Mouse (Mus musculus): ENCODE results near the gene Trpt1. TPM values are rescaled to one million over a fixed set of nuclear protein-coding genes. Genes with fewer than 3 reads are reported as not detected.

The Trpt1 gene
- polyA plus RNA-seq, 1 experiment from 2014 or later = 25.3 TPM

- Histone ChIP-seq H3K4me3 (ENCODE audit: low read length) (no peak overlapping the region), H3K4me2 (ENCODE audit: low read length) (no peak overlapping the region), H3K27me3 (replicated peaks; ENCODE audit: control insufficient read depth, insufficient read depth, low read length) (no peaks in the 10 kb centered on the region), H3K4me1 (ENCODE audit: control insufficient read depth, insufficient read depth, low read depth, low read length) (peaks cover 19% of the 10 kb centered on the region), H3K9ac (ENCODE audit: low read depth, low read length) (no peak overlapping the region), H3K27ac (ENCODE audit: low read depth, low read length) (no peak overlapping the region), H3K36me3 (ENCODE audit: control insufficient read depth, insufficient read depth, low read length) (peaks cover 6% of the 10 kb centered on the region; the same call in 1 of the 2 replicates), H3K9me3 (ENCODE audit: control insufficient read depth, low read length) (no peaks in the 10 kb centered on the region)
- no peak for ATAC-seq
- 56% methylated on average over 9 of the region's 9 CpGs for whole genome bisulfite sequencing
Observed at GRCm38 (mm10) chr19:6954046-6954445, 41.9 kb upstream of the Trpt1 start.

- H3K36me3 ChIP-seq (ENCODE audit: control insufficient read depth, insufficient read depth, low read length) = peaks cover 6% of the 10 kb centered on the region; the same call in 1 of the 2 replicates
- no peaks in the 10 kb centered on the region for H3K9me3 ChIP-seq (ENCODE audit: control insufficient read depth, low read length)
- 96% methylated on average over 7 of the region's 7 CpGs for WGBS
- no peak overlapping the region for H3K4me2 ChIP-seq (ENCODE audit: low read length)
- H3K4me1 ChIP-seq (ENCODE audit: control insufficient read depth, insufficient read depth, low read depth, low read length) = peaks cover 11% of the 10 kb centered on the region
- no peak overlapping the region for H3K27ac ChIP-seq (ENCODE audit: low read depth, low read length)
- no peak overlapping the region for H3K9ac ChIP-seq (ENCODE audit: low read depth, low read length)
- H3K27me3 ChIP-seq (replicated peaks; ENCODE audit: control insufficient read depth, insufficient read depth, low read length) = no peaks in the 10 kb centered on the region
- H3K4me3 ChIP-seq (ENCODE audit: low read length) = no peak overlapping the region
- no peak for ATAC-seq
Observed at GRCm38 (mm10) chr19:6955424-6955823, 40.5 kb upstream of the Trpt1 start.

- WGBS = 85% methylated on average over 10 of the region's 10 CpGs
- Histone ChIP-seq H3K4me2 (ENCODE audit: low read length) (no peak overlapping the region), H3K9ac (ENCODE audit: low read depth, low read length) (no peak overlapping the region), H3K27me3 (replicated peaks; ENCODE audit: control insufficient read depth, insufficient read depth, low read length) (no peaks in the 10 kb centered on the region), H3K9me3 (ENCODE audit: control insufficient read depth, low read length) (no peaks in the 10 kb centered on the region), H3K4me3 (ENCODE audit: low read length) (no peak overlapping the region), H3K36me3 (ENCODE audit: control insufficient read depth, insufficient read depth, low read length) (peaks cover 6% of the 10 kb centered on the region; the same call in 1 of the 2 replicates), H3K4me1 (ENCODE audit: control insufficient read depth, insufficient read depth, low read depth, low read length) (peaks cover 11% of the 10 kb centered on the region), H3K27ac (ENCODE audit: low read depth, low read length) (no peak overlapping the region)
- ATAC-seq = no peak
Observed at GRCm38 (mm10) chr19:6956461-6956860, 39.5 kb upstream of the Trpt1 start.

GRCm38 (mm10) chr19:6968491-6969271 is 27.2 kb upstream of the Trpt1 start:
- Histone ChIP-seq H3K36me3 (ENCODE audit: control insufficient read depth, insufficient read depth, low read length) (no peaks in the 10 kb centered on the region), H3K4me2 (ENCODE audit: low read length) (peak overlapping the region; percentile 54), H3K4me1 (ENCODE audit: control insufficient read depth, insufficient read depth, low read depth, low read length) (peaks cover 11% of the 10 kb centered on the region), H3K27me3 (replicated peaks; ENCODE audit: control insufficient read depth, insufficient read depth, low read length) (peaks cover 10% of the 10 kb centered on the region), H3K9me3 (ENCODE audit: control insufficient read depth, low read length) (no peaks in the 10 kb centered on the region), H3K9ac (ENCODE audit: low read depth, low read length) (peak overlapping the region; percentile 7; the same call in 1 of the 2 replicates), H3K27ac (ENCODE audit: low read depth, low read length) (no peak overlapping the region), H3K4me3 (ENCODE audit: low read length) (peak overlapping the region; percentile 49)
- WGBS = 15% methylated on average over 15 of the region's 15 CpGs
- ATAC-seq = no peak

GRCm38 (mm10) chr19:6969291-6969664 is 26.7 kb upstream of the Trpt1 start:
- under 1% methylated on average over 20 of the region's 20 CpGs for WGBS
- Histone ChIP-seq H3K27me3 (replicated peaks; ENCODE audit: control insufficient read depth, insufficient read depth, low read length) (peaks cover 10% of the 10 kb centered on the region), H3K27ac (ENCODE audit: low read depth, low read length) (no peak overlapping the region), H3K9ac (ENCODE audit: low read depth, low read length) (peak overlapping the region; percentile 67), H3K4me2 (ENCODE audit: low read length) (peak overlapping the region; percentile 54), H3K9me3 (ENCODE audit: control insufficient read depth, low read length) (no peaks in the 10 kb centered on the region), H3K4me1 (ENCODE audit: control insufficient read depth, insufficient read depth, low read depth, low read length) (peaks cover 15% of the 10 kb centered on the region), H3K4me3 (ENCODE audit: low read length) (peak overlapping the region; percentile 49), H3K36me3 (ENCODE audit: control insufficient read depth, insufficient read depth, low read length) (no peaks in the 10 kb centered on the region)
- ATAC-seq = no peak

- H3K4me1 ChIP-seq (ENCODE audit: control insufficient read depth, insufficient read depth, low read depth, low read length) = peaks cover 15% of the 10 kb centered on the region
- no peak overlapping the region for H3K27ac ChIP-seq (ENCODE audit: low read depth, low read length)
- ATAC-seq = peak; percentile 13; the same call in 1 of the 2 replicates
- peaks cover 10% of the 10 kb centered on the region for H3K27me3 ChIP-seq (replicated peaks; ENCODE audit: control insufficient read depth, insufficient read depth, low read length)
- H3K4me3 ChIP-seq (ENCODE audit: low read length) = peak overlapping the region; percentile 49
- no peaks in the 10 kb centered on the region for H3K9me3 ChIP-seq (ENCODE audit: control insufficient read depth, low read length)
- H3K4me2 ChIP-seq (ENCODE audit: low read length) = peak overlapping the region; percentile 54
- H3K36me3 ChIP-seq (ENCODE audit: control insufficient read depth, insufficient read depth, low read length) = no peaks in the 10 kb centered on the region
- H3K9ac ChIP-seq (ENCODE audit: low read depth, low read length) = peak overlapping the region; percentile 67
- under 1% methylated on average over 55 of the region's 55 CpGs for WGBS
Observed at GRCm38 (mm10) chr19:6969665-6970381, 26.1 kb upstream of the Trpt1 start.

GRCm38 (mm10) chr19:6970460-6971085 is 25.4 kb upstream of the Trpt1 start:
- Histone ChIP-seq H3K27ac (ENCODE audit: low read depth, low read length) (no peak overlapping the region), H3K36me3 (ENCODE audit: control insufficient read depth, insufficient read depth, low read length) (no peaks in the 10 kb centered on the region), H3K4me2 (ENCODE audit: low read length) (peak overlapping the region; percentile 54), H3K9me3 (ENCODE audit: control insufficient read depth, low read length) (no peaks in the 10 kb centered on the region), H3K4me1 (ENCODE audit: control insufficient read depth, insufficient read depth, low read depth, low read length) (peaks cover 15% of the 10 kb centered on the region), H3K4me3 (ENCODE audit: low read length) (no peak overlapping the region), H3K27me3 (replicated peaks; ENCODE audit: control insufficient read depth, insufficient read depth, low read length) (peaks cover 10% of the 10 kb centered on the region), H3K9ac (ENCODE audit: low read depth, low read length) (peak overlapping the region; percentile 1; the same call in 1 of the 2 replicates)
- ATAC-seq = no peak
- 10% methylated on average over 11 of the region's 11 CpGs for WGBS

GRCm38 (mm10) chr19:6971644-6972043 is 24.3 kb upstream of the Trpt1 start:
- WGBS = 41% methylated on average over 6 of the region's 6 CpGs
- Histone ChIP-seq H3K4me2 (ENCODE audit: low read length) (no peak overlapping the region), H3K36me3 (ENCODE audit: control insufficient read depth, insufficient read depth, low read length) (no peaks in the 10 kb centered on the region), H3K9me3 (ENCODE audit: control insufficient read depth, low read length) (no peaks in the 10 kb centered on the region), H3K9ac (ENCODE audit: low read depth, low read length) (peak overlapping the region; percentile 5; the same call in 1 of the 2 replicates), H3K27ac (ENCODE audit: low read depth, low read length) (no peak overlapping the region), H3K27me3 (replicated peaks; ENCODE audit: control insufficient read depth, insufficient read depth, low read length) (peaks cover 10% of the 10 kb centered on the region), H3K4me1 (ENCODE audit: control insufficient read depth, insufficient read depth, low read depth, low read length) (peaks cover 24% of the 10 kb centered on the region), H3K4me3 (ENCODE audit: low read length) (no peak overlapping the region)
- ATAC-seq = no peak
